Mouse (Mus musculus) heart, postnatal 0 days (tissue): Measurements from ENCODE around the gene Pla2g4f.

Source experiments
- CTCF ChIP-seq: IDR thresholded peaks from 2 replicates; pipeline ENCODE4 v1.5.1; 2016; ENCODE audit warnings: antibody characterized with exemption, control low read depth, low read depth
- EP300 ChIP-seq: IDR thresholded peaks from 2 replicates; pipeline ENCODE4 v1.6.1; 2016; ENCODE audit warnings: antibody characterized with exemption, low read depth

GRCm38 (mm10) chr2:120284094-120284493 lies 29.9 kb downstream of the Pla2g4f start:
- no peak for TF ChIP-seq CTCF
- TF ChIP-seq EP300 = no peak
